Mouse (Mus musculus): ENCODE results near the gene Tnni3k.

DNA sequence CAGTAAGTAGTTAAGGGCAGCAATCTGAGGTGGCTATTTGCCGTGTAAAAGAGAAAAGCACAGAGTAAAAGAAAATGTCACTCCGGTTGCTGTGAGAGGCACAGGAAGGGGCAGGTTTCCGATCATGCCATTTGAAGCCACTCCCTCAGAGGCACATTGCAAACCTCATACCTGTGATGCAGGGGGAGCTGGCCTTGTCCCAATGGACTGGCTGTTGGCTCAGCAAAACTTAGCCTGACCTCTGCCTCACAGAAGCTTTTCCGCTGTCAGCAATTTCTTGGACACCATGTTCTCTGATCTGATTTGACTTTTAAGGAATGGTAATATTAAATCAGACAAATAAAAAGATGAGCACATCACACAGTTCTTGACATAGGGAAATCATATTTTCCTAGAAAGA lies 52.4 kb downstream of the Tnni3k start:
- TF ChIP-seq EP300 (IDR thresholded peaks at IDR 0.05; ENCODE audit: low read depth) (no peak), CTCF (IDR thresholded peaks at IDR 0.05; ENCODE audit: low read depth) (no peak)

Data from liver, embryonic 14.5 days (tissue).